Mouse (Mus musculus): ENCODE measurements around the gene Pnn. TPM values are rescaled to one million over a fixed set of nuclear protein-coding genes. Genes with fewer than 3 reads are reported as not detected.
"Not testable (repeated sequence)": the region's sequence is repeated elsewhere in the genome, so short reads cannot be mapped to it uniquely, and the experiment has no call there.

Pnn gene
- polyA plus RNA-seq, 1 experiment: 89.4 TPM

- no peak for TF ChIP-seq POLR2A (IDR thresholded peaks at IDR 0.05; ENCODE audit: borderline replicate concordance, extremely low read depth, insufficient read depth, insufficient read length, poor library complexity, severe bottlenecking)
- no peak for TF ChIP-seq CTCF (IDR thresholded peaks at IDR 0.05; ENCODE audit: borderline replicate concordance, extremely low read depth, insufficient read depth, insufficient read length)
- DNase-seq (ENCODE audit: low read depth): no peak
Measured at GRCm38 (mm10) chr12:59055196-59055850, 11.4 kb upstream of the Pnn start.

- TF ChIP-seq POLR2A (IDR thresholded peaks at IDR 0.05; ENCODE audit: borderline replicate concordance, extremely low read depth, insufficient read depth, insufficient read length, poor library complexity, severe bottlenecking): no peak
Measured at GRCm38 (mm10) chr12:59056222-59056621, 10.5 kb upstream of the Pnn start.

GRCm38 (mm10) chr12:59058242-59058641, 8.4 kb upstream of the Pnn start:
- DNase-seq (ENCODE audit: low read depth): not testable (repeated sequence)

More at GRCm38 (mm10) chr12:59056222-59056621, 10.5 kb upstream of the Pnn start:
- no peak for DNase-seq (ENCODE audit: low read depth)

- TF ChIP-seq POLR2A (IDR thresholded peaks at IDR 0.05; ENCODE audit: borderline replicate concordance, extremely low read depth, insufficient read depth, insufficient read length, poor library complexity, severe bottlenecking) (no peak), CTCF (IDR thresholded peaks at IDR 0.05; ENCODE audit: borderline replicate concordance, extremely low read depth, insufficient read depth, insufficient read length) (no peak)
- peak; percentile 14 for DNase-seq (ENCODE audit: low read depth)
Measured at GRCm38 (mm10) chr12:59060322-59060721, 6.4 kb upstream of the Pnn start.

GRCm38 (mm10) chr12:59060993-59061595, 5.6 kb upstream of the Pnn start, which contains the start of gene Trappc6b:
Gene Trappc6b, minus strand, starts transcription at chr12:59061472.
- TF ChIP-seq POLR2A (IDR thresholded peaks at IDR 0.05; ENCODE audit: borderline replicate concordance, extremely low read depth, insufficient read depth, insufficient read length, poor library complexity, severe bottlenecking) (peak; percentile 74), CTCF (IDR thresholded peaks at IDR 0.05; ENCODE audit: borderline replicate concordance, extremely low read depth, insufficient read depth, insufficient read length) (peak; percentile 36; the same call in 1 of the 2 replicates)
- peak; percentile 90 for DNase-seq (ENCODE audit: low read depth)

GRCm38 (mm10) chr12:59064837-59065236, 1.8 kb upstream of the Pnn start:
- TF ChIP-seq CTCF (IDR thresholded peaks at IDR 0.05; ENCODE audit: borderline replicate concordance, extremely low read depth, insufficient read depth, insufficient read length) (no peak), POLR2A (IDR thresholded peaks at IDR 0.05; ENCODE audit: borderline replicate concordance, extremely low read depth, insufficient read depth, insufficient read length, poor library complexity, severe bottlenecking) (no peak)
- no peak for DNase-seq (ENCODE audit: low read depth)

GRCm38 (mm10) chr12:59065776-59066175, 908 bp upstream of the Pnn start:
- TF ChIP-seq CTCF (IDR thresholded peaks at IDR 0.05; ENCODE audit: borderline replicate concordance, extremely low read depth, insufficient read depth, insufficient read length): no peak
- no peak for TF ChIP-seq POLR2A (IDR thresholded peaks at IDR 0.05; ENCODE audit: borderline replicate concordance, extremely low read depth, insufficient read depth, insufficient read length, poor library complexity, severe bottlenecking)
- no peak for DNase-seq (ENCODE audit: low read depth)

- no peak for DNase-seq (ENCODE audit: low read depth)
- TF ChIP-seq POLR2A (IDR thresholded peaks at IDR 0.05; ENCODE audit: borderline replicate concordance, extremely low read depth, insufficient read depth, insufficient read length, poor library complexity, severe bottlenecking) (no peak), CTCF (IDR thresholded peaks at IDR 0.05; ENCODE audit: borderline replicate concordance, extremely low read depth, insufficient read depth, insufficient read length) (no peak)
Measured at GRCm38 (mm10) chr12:59067095-59067494, 411 bp downstream of the Pnn start.

- no peak for DNase-seq (ENCODE audit: low read depth)
Measured at GRCm38 (mm10) chr12:59068791-59069190, 2.1 kb downstream of the Pnn start.

GRCm38 (mm10) chr12:59072286-59072685, 5.6 kb downstream of the Pnn start:
- no peak for TF ChIP-seq CTCF (IDR thresholded peaks at IDR 0.05; ENCODE audit: borderline replicate concordance, extremely low read depth, insufficient read depth, insufficient read length)
- TF ChIP-seq POLR2A (IDR thresholded peaks at IDR 0.05; ENCODE audit: borderline replicate concordance, extremely low read depth, insufficient read depth, insufficient read length, poor library complexity, severe bottlenecking): no peak
- no peak for DNase-seq (ENCODE audit: low read depth)

More at GRCm38 (mm10) chr12:59068791-59069190, 2.1 kb downstream of the Pnn start:
- TF ChIP-seq POLR2A (IDR thresholded peaks at IDR 0.05; ENCODE audit: borderline replicate concordance, extremely low read depth, insufficient read depth, insufficient read length, poor library complexity, severe bottlenecking) (no peak), CTCF (IDR thresholded peaks at IDR 0.05; ENCODE audit: borderline replicate concordance, extremely low read depth, insufficient read depth, insufficient read length) (no peak)

- peak; percentile 15 for DNase-seq (ENCODE audit: low read depth)
- TF ChIP-seq CTCF (IDR thresholded peaks at IDR 0.05; ENCODE audit: borderline replicate concordance, extremely low read depth, insufficient read depth, insufficient read length) (no peak), POLR2A (IDR thresholded peaks at IDR 0.05; ENCODE audit: borderline replicate concordance, extremely low read depth, insufficient read depth, insufficient read length, poor library complexity, severe bottlenecking) (no peak)
Measured at GRCm38 (mm10) chr12:59074052-59074451, 7.4 kb downstream of the Pnn start.

- TF ChIP-seq CTCF (IDR thresholded peaks at IDR 0.05; ENCODE audit: borderline replicate concordance, extremely low read depth, insufficient read depth, insufficient read length) (no peak), POLR2A (IDR thresholded peaks at IDR 0.05; ENCODE audit: borderline replicate concordance, extremely low read depth, insufficient read depth, insufficient read length, poor library complexity, severe bottlenecking) (no peak)
- no peak for DNase-seq (ENCODE audit: low read depth)
Measured at GRCm38 (mm10) chr12:59076996-59077395, 10.3 kb downstream of the Pnn start.

Measured in brain, embryonic 14.5 days (tissue).